Mouse (Mus musculus) MEL (cell line): ENCODE data around the gene Tmem238l.

Experiments used
- GATA1 ChIP-seq: IDR thresholded peaks from 2 replicates; pipeline ENCODE4 v1.6.1; 2011; ENCODE audit warnings: low read depth, low read length, improper control_type of control experiment
- POLR2A ChIP-seq, 2 experiments: IDR thresholded peaks; 2 replicates each; pipeline ENCODE4 v1.6.1; 2011 to 2012; ENCODE audit warnings: low read length in 2 of 2, mild to moderate bottlenecking in 2 of 2, control low read depth in 1 of 2, improper control_type of control experiment in 1 of 2, low read depth in 1 of 2, moderate library complexity in 1 of 2; ENCODE audit not compliant: control insufficient read depth in 1 of 2, insufficient read depth in 1 of 2, poor library complexity in 1 of 2
- SIN3A ChIP-seq: IDR thresholded peaks from 2 replicates; pipeline ENCODE4 v1.6.1; 2012; ENCODE audit warnings: low read length, improper control_type of control experiment, inconsistent platforms

- no peak for TF ChIP-seq POLR2A (IDR thresholded peaks at IDR 0.05; ENCODE audit: control insufficient read depth in 1 of 2, insufficient read depth in 1 of 2, low read depth in 1 of 2, low read length in 2 of 2, poor library complexity in 1 of 2)
- no peak for TF ChIP-seq SIN3A
- no peak for TF ChIP-seq GATA1
These were observed 52.1 kb downstream of the Tmem238l start for GRCm38 (mm10) chr11:67008528-67008927.
